Mouse (Mus musculus) kidney, postnatal 10 days (tissue): ENCODE data around the gene Chd2.
"Not testable (repeated sequence)": the region's sequence is repeated elsewhere in the genome, so short reads cannot be mapped to it uniquely, and the experiment has no call there.

ENCODE experiments used
- DNase-seq: peaks from one replicate; pipeline ENCODE4 v3.0.0; 2021; ENCODE audit warnings: mixed read lengths

Chd2 gene

DNA sequence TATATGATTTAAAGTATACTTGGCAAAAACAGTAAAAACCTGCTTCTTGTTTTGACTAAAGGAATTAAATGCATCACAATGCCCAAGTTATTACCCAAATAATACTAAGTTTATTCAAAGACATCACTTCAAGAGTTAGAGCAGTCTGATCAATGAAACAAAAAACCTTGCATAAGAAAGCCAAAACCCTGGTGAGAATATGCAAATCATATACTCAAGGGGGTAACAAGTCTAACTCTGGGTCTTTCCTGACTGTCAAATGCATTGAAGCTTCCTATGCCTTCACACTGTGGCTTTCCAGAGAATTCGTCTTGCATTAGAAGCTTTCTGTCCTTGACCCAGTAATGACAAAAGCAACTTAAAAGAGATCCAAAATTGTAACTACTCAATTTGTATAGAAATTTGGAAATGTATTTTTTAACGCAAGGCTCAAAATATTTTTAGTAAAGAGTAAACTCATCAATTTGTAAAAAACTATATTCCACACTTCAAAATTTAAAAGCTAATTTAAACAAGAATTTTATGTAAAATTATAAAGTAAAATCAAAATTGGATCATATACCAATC is 2.4 kb downstream of the Chd2 start:
- DNase-seq: no peak

GRCm38 (mm10) chr7:73538424-73539079 is 3.1 kb downstream of the Chd2 start:
- no peak for DNase-seq

DNA sequence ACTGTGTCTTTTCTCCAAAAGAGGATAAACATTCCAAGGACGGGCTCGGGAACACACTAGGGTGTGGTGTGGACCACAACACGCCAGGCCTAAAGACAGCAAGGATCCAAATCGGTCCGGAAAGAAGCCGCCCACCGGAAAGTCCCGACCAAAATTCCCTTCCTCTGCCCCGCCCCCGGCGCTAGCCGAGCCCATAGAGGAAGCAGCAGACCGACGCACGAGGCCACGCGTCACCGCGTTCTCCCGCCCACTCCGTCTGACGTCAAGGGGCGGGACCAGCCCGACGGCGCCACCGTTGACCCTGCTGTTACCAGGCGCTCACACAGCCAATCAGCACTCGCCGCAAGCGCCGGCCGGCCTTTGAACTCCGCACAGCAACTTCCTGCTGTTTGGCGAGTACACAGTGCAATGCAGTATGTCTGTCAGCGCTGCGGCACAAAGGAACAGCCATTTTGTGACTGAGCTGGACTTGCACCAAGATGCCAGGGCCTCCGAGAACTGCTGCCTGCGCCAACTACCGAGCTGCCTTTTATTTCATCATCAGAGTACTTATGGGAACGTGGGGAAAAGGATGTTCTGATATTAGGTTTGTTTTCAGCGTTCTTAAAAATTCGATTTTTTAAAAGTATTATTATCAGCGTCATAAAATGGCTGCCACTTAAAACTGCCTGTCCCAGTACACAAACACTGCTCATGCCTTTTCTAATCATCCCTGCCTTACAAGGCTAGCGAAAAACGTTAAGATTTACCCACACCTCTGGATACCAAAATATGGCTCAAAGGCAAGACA is 3.8 kb downstream of the Chd2 start:
- DNase-seq: peak; percentile 100

- DNase-seq: no peak
Observed at GRCm38 (mm10) chr7:73537228-73537627, 4.4 kb downstream of the Chd2 start.

- no peak for DNase-seq
Observed at GRCm38 (mm10) chr7:73536579-73536978, 5.1 kb downstream of the Chd2 start.

DNA sequence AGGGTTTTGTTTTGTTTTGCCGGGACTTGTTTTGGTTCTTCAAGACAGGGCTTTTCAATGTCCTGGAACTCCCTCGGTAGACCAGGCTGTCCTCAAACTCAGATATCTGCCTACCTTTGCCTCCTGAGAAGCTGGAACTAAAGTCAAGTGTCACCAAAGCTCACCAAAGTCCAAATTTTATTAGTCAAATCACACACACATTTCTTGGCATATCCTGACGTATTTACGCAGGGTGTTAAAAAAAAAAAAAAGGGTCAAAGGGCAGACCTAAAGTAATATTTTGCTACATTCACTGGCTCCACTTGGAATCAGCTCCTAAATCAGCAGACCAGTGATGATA is 5.8 kb downstream of the Chd2 start:
- no peak for DNase-seq

DNA sequence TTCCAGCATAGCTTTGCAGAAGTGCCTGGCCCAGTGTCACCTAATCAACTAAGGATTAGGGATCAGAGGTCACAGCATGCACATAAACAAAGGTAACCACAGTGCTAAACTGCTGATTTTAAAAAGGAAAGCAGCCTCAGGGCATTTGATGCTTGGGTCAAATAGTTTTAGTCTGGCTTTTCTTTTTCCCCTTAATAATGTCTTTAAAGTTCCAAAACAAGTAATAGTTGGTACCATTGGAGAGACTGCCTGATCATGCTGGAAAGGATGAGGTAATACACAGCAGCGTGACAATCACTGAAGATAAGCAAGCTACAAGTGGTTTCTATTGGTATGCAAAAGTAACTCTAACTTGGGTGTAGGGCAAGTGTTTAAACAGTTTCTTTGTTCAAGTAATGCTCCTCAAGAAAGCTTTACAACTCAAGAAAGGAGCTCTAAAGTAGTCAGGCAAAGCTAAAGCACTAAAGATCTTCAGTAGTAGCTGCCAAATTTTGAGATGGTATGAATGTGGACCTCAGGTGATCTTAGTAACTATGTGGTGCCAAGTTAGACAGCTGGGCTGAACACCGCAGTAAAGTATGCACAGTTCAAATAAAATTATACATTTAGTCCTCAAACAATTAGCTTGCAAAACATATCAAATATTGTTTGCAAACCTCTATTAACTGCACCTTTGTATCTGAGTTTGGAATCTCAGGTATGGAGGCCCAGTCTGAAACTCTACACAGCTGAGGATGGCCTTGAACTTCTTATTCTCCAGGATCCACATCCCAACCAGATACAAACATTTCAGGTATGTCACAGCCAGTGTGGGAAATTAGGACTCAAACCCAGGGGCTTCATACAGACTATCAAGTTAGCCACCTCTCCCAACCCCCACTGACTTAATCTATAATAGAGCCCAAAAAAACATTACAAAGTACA is 6.4 kb downstream of the Chd2 start:
- DNase-seq: no peak

DNA sequence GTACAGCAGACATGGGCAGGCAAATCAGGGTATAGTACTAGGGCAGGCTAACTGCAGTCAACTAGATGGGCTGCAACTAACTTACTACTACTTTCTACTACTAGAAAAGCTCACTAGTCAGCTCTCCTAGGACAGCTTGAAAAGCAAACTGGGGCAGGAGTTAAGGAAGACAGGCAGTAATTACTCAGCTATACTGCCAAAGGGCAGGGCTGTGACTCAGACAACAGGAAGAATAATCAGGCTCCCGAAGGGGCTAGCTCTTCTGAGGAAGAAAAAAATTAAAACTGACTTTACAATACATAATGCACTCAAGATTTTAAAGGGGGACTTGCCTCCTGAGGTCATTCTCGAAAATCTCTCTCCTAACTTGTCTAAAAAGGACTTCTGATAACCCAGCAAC is 8.2 kb downstream of the Chd2 start:
- peak; percentile 21 for DNase-seq

- peak; percentile 29 for DNase-seq
Observed at GRCm38 (mm10) chr7:73532916-73533315, 8.7 kb downstream of the Chd2 start.

DNA sequence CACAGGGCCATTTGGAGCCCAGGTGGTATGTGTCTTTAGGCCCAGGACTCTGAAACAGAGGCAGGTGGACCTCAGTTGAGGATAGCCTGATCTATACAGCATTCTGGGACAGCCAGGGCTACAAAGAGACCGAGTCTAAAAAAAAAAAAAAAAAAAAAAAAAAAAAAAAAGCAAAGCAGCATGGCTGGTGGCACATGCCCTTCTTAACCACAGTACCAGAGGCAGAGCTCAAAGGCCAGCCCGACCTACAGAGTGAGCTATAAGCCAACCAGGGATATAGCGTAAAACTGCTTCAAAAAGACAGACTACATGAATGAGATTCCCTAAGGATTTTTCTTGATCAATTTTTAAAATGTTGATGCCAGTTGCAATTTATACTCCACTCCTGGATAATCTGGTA is 9.5 kb downstream of the Chd2 start:
- no peak for DNase-seq

DNA sequence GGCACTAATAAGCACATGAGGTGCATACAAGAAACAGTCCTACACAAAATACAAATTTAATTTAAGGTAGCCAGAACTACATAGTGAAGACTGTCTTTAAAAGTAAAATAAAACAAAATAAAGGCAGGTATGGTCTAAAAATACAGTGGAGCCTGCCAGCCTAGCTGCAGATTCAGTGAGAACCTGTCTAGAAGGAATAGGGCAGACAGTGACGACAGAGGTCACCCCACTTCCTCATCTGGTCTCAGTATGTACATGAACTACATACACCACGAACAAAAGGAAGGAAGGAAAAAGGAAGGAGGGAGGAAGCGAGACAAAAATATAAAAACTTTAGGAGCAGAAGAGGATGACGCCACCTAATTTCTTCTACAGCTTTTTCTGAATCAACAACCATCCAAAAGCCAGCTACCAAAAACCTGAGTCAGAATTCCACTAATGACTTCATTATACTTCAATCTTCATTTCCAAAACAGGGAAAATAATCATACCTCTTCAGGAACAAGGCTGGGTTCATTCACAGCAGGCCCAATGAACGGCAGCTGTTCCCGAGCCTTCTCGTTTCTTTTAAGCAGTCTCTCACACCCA is 10.0 kb downstream of the Chd2 start:
- DNase-seq: peak; percentile 43

- DNase-seq: no peak
Observed at GRCm38 (mm10) chr7:73530846-73531245, 10.8 kb downstream of the Chd2 start.

- DNase-seq: no peak
Observed at GRCm38 (mm10) chr7:73530164-73530563, 11.5 kb downstream of the Chd2 start.

- no peak for DNase-seq
Observed at GRCm38 (mm10) chr7:73529261-73529660, 12.4 kb downstream of the Chd2 start.

- DNase-seq: not testable (repeated sequence)
Observed at GRCm38 (mm10) chr7:73528377-73528894, 13.2 kb downstream of the Chd2 start.

DNA sequence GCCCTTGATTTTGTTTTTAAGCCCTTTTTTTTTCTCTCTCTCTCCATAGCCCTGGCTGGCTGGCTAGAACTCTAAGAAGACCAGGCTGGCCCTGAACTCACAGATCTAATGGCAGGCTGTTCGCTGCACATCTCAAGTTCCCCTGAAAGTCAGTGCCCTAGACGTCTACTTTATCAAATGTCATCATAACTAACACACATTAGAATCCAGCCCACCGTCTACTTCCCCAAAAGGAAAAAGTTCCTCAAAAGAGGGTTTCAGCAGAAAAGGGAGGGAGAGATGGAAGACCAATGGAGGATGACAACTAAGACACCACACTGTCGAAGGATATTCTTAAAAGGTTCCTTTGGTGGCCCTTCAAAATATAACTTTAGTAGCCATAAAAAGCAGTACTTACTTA is 14.4 kb downstream of the Chd2 start:
- no peak for DNase-seq

DNA sequence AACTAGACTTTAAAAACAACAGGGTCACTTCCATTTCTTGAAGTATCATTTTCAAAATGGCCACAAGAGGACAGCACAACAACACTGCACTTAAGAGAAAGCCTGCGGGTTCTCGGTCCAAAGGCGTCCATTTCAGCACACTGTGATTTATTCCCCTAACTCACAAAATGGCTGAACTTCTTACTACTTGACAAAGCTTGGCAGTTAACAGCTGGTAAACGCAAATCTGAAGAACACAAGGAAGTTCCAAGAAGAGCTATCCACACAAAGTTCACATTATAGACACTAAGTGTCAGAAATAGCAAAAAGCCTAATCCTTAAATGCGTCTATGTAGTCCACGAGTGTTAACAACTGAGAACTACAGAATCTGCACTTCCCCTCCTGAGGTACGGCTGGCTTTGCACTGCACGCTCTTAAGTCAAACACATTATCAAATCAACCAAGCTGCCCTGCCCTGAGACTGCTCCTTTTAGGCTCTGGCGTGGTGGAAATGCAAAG is 17.1 kb downstream of the Chd2 start:
- peak; percentile 72 for DNase-seq

DNA sequence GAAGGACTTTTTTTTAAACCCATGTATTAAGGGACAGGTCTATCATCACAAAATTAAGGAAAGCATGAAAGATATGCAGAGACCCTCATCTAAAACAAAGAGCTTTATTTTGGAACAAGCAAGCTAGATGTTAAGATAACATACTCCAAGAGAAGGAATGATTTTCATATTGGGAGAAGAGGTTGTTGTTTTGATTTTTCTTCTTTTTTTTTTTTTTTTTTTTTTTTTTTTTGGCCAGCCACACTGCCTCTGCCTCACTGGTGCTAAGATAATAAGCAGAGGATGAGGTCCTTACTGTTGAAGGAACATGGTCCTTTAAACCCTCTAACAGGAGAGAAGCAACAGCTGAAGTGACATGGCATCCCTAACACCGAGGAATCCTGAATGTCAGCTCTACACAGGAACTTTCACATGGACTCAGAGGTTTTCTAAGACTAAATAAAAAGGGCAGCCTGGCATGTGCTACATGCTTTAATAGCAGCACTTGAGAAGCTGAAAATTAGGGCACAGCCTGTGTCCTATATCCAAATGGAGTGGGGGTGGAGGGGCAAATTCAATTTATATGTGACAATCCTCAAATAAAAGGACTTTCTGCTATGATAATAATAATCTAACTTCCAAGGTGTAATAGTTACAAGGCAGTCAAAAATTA is 17.9 kb downstream of the Chd2 start:
- no peak for DNase-seq

DNA sequence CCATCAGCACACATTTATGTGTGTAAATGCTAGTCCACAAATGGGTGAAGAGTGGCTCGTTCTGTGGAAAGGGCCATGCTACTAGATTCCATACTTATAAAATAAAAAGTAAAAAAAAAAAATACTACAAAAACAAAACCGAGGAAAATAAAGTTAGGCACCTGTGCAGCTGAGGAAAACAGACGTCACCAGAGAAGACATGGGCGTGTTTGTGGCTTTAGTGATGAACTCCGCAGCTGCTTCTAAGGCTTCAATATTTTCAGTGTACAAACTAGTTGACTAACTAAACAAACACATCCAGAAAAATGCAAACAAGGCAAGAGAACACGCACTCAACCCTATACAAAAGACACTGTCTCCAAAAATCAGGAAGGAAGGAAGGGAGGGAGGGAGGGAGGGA is 18.4 kb downstream of the Chd2 start:
- DNase-seq: no peak

DNA sequence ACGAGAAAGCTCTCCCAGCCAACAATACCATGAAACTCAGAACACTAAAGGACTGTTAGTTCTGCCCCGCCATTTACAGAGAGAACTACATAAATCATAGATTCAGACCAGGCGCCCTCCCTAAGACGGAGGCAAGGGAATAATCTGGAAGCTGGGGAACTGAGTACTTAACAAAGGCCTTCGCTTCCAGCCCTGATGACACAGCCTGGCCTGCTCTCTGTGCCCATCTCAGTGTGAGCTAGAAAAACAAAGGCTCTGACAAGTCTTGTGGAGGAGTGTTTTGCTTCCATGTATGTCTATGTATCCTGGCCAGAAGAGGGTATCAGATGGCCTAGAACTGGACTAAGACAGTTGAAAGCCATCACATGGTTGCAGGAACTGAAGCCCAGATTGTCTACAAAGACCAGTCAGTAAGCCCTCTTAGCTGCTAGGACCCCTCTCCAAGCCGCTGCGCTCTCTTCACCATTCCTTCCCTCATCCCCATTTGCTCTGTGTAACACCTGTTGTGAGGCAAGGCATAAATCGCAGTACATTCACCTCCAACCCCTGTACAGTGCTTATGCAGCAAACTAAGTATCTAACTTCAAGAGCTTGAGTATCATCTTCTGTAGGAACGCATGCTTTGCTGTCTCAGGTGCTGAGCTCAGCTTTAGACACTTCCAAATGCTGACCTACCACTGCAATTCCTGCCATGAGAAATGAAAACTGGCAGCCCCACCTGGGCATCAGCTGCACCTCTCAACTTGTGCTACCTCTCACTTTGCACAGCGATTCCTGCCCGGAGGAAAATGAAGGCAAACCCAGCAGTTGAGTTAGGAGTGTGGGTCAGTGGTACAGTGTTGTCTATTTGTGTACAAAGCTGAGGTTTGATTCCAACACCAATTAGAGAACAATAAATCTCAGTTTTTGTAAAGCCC is 20.1 kb downstream of the Chd2 start:
- DNase-seq: peak; percentile 20

DNA sequence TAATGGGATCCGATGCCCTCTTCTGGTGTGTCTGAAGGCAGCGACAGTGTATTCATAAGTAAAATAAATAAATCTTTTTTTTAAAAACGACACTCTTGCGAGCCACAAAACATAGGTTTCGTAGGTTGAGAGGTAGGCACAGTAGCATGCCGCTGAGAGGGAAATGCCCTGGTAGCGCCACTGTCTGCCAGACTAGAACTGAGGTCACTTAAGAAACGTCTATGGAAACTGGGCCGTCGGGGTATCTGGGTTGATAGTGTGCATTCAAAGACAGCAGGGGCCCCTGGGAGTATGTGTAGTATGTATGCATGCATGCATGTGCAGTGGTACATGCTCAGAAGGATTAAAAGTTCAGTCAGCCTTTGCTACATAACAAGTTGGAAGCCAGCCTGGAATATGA is 21.4 kb downstream of the Chd2 start:
- DNase-seq: peak; percentile 21
